Mouse (Mus musculus): ENCODE results near the gene Phlda2.

DNA sequence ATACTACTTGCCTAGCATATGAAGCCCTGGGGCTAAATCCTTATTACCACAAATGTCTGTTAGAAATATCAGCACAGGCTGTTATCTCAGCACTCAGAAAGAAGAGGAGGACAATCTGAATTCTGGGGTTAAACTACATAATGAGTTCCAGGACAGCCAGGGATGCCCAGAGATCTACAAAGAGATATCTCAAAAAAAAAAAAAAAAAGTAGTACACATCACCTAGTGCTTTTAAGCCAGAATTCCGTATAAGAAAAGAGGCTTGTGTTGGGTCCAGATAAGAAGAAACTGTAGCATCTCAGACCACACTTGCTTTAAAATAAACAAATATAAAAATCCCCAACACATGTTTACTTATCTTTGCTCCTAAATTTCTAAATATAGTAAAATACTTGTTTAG is 35.7 kb upstream of the Phlda2 start:
- TF ChIP-seq CTCF (IDR thresholded peaks at IDR 0.05; ENCODE audit: low read depth) (no peak), EP300 (IDR thresholded peaks at IDR 0.05; ENCODE audit: low read depth) (no peak)
